Mouse (Mus musculus) stomach, embryonic 14.5 days (tissue): Measurements from ENCODE around the gene Cdc42ep1. TPM values are rescaled to one million over a fixed set of nuclear protein-coding genes. Genes with fewer than 3 reads are reported as not detected.

Experiments used
- ATAC-seq: fragments of 200-750 bp; cut with Nextera tagmentation; 2 replicates; pipeline ENCODE4 v1.8.0; 2017; ENCODE audit warnings: low read depth, moderate TSS enrichment; ENCODE audit not compliant: insufficient number of reproducible peaks, insufficient read depth, low FRiP score
- H3K27ac ChIP-seq: fragments of 300-500 bp; sonication (generic); 2 replicates; pipeline ENCODE4 v1.5.1; 2014; ENCODE audit warnings: mild to moderate bottlenecking, low read length, moderate library complexity, mixed read lengths
- H3K27me3 ChIP-seq: fragments of 300-500 bp; sonication (generic); 2 replicates; pipeline ENCODE4 v1.6.1; 2014; ENCODE audit warnings: low read length, control low read depth, mixed read lengths; ENCODE audit not compliant: control insufficient read depth, insufficient read depth
- H3K36me3 ChIP-seq: fragments of 300-500 bp; sonication (generic); 2 replicates; pipeline ENCODE4 v1.6.1; 2014; ENCODE audit warnings: mild to moderate bottlenecking, control low read depth, low read length, moderate library complexity, mixed read lengths; ENCODE audit not compliant: control insufficient read depth, insufficient read depth
- H3K4me1 ChIP-seq: fragments of 300-500 bp; sonication (generic); 2 replicates; pipeline ENCODE4 v1.6.1; 2014; ENCODE audit warnings: low read length, control low read depth, mixed read lengths; ENCODE audit not compliant: control insufficient read depth, insufficient read depth
- H3K4me2 ChIP-seq: fragments of 300-500 bp; sonication (generic); replicated peaks from 2 replicates; pipeline ENCODE4 v1.6.1; 2014; ENCODE audit warnings: low read depth, low read length, control low read depth
- H3K4me3 ChIP-seq: fragments of 300-500 bp; sonication (generic); 2 replicates; pipeline ENCODE4 v1.5.1; 2014; ENCODE audit warnings: low read depth, low read length, control low read depth
- H3K9ac ChIP-seq: fragments of 300-500 bp; sonication (generic); replicated peaks from 2 replicates; pipeline ENCODE4 v1.6.1; 2014; ENCODE audit warnings: low read depth, mild to moderate bottlenecking, control low read depth, low read length, moderate library complexity, mixed read lengths
- H3K9me3 ChIP-seq: fragments of 300-500 bp; sonication (generic); 2 replicates; pipeline ENCODE4 v1.6.1; 2016; ENCODE audit warnings: low read depth, low read length, control low read depth; ENCODE audit not compliant: control insufficient read depth
- WGBS: fragments of 180-500 bp; shearing (Covaris S2); extraction: QIAGEN DNeasy Blood & Tissue Kit; methylation state at CpG from one replicate; pipeline ENCODE4 v1.1.7; 2014; 5-methylcytosine and 5-hydroxymethylcytosine counted together
- polyA plus RNA-seq: library from polyadenylated mRNA; unstranded; fragments of >200 nt; fragmentation: Nextera tagmentation; extraction: Ambion mirVana; gene quantifications from 2 replicates; pipeline ENCODE4 v1.2.1, GENCODE M21; 2014

Gene Cdc42ep1
- polyA plus RNA-seq, 1 experiment from 2014 or later, result 40.7 TPM

DNA sequence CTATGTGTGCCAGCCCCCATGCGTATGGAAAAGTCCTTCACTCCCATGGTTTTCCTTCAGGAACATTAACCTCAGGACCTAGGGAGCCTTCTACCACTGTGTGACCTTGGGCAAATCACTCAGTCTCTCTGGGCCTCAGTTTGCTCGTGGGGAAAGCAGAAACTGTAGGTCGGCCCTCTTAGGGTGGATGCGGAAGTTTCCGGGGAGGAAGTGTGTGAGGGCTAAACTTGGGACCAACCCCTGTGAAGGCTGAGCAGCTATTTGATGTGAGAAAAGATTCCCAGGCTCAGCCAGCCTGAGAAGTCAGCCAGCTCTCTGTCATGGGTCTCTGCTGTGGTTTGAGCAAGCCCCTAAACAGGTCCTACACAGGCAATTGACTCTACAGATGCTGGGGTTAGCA, 19.9 kb downstream of the Cdc42ep1 start:
- no peak for ATAC-seq
- 91% methylated on average over 5 of the region's 5 CpGs for WGBS
- no peak overlapping the region for H3K4me3 ChIP-seq
- no peak overlapping the region for H3K27ac ChIP-seq
- no peak overlapping the region for H3K4me2 ChIP-seq
- 0 out of 2 replicates have a peak, but pooled peaks cover 5% of the 10 kb centered on the region for H3K4me1 ChIP-seq
- no peaks in the 10 kb centered on the region for H3K27me3 ChIP-seq
- no peaks in the 10 kb centered on the region for H3K9me3 ChIP-seq
- H3K9ac ChIP-seq, result no peak overlapping the region
- H3K36me3 ChIP-seq, result no peaks in the 10 kb centered on the region

DNA sequence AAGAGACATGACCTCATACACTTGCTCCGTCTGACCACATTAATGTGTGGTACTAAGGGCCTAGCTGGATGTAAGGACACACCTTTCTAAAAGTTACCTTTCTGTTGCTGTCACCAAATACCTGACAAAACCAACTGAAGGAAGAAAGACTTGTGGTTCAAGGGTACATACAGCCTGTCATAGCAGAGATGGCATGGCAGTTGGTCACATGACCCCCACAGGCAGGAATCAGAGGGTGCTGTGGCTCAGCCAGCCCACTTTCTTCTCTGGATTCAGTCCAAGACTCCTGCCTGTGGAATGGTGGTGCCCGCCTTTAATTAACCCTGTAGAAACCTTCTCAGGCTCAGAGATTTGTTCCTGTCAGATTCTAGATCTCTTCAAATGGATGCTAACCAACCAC, 20.7 kb downstream of the Cdc42ep1 start:
- WGBS, result 72% methylated on average over 2 of the region's 2 CpGs
- Histone ChIP-seq H3K4me1 (peaks cover 11% of the 10 kb centered on the region; the same call in 1 of the 2 replicates), H3K27ac (no peak overlapping the region), H3K4me2 (no peak overlapping the region), H3K9ac (no peak overlapping the region), H3K9me3 (no peaks in the 10 kb centered on the region), H3K27me3 (no peaks in the 10 kb centered on the region), H3K4me3 (no peak overlapping the region), H3K36me3 (no peaks in the 10 kb centered on the region)
- 0 out of 2 replicates have a peak, but pooled peaks have one; percentile 46 for ATAC-seq

DNA sequence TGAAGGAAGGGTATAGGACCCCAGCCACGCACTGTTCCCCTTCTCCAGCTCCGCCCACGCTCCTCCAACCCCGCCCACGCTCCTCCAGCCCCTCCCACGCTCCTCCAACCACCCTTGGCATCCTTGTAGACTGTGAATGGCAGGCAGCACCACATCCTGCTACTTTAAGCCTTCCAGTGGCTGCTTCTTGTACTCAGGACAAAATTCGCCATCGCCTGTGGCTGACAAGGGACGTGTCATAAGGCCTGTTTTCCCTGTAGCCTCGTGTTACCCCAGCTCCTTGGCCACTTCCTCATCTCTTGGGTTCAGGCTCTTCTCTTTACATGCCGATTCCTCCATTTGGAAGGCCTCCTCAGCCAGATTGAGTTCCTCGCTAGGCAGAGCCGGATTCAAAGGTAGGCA, 21.4 kb downstream of the Cdc42ep1 start:
- H3K9ac ChIP-seq, result no peak overlapping the region
- H3K4me2 ChIP-seq, result no peak overlapping the region
- 48% methylated on average over 13 of the region's 13 CpGs for WGBS
- peaks cover 16% of the 10 kb centered on the region for H3K4me1 ChIP-seq
- H3K9me3 ChIP-seq, result no peaks in the 10 kb centered on the region
- no peak overlapping the region for H3K4me3 ChIP-seq
- ATAC-seq, result no peak
- H3K27me3 ChIP-seq, result no peaks in the 10 kb centered on the region
- no peaks in the 10 kb centered on the region for H3K36me3 ChIP-seq
- no peak overlapping the region for H3K27ac ChIP-seq

DNA sequence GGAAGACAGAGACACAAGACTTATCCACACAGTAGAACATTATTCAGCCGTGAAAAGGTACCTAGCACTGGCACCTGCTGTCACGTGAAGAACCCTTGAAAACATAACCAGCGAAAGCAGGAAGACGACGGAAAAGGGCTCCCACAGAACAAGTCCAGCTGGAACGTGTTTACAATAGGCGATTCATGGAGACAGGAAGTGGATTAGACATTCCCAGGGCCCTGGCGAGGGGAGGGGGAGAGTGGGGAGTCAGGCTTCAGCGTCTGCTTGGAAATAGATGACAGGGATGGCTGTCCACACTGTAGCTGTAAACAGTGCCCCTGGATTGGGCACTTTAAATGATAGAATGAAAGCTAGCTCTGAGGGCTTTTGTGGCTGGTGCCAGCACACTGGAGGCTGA, 26.0 kb downstream of the Cdc42ep1 start:
- H3K27ac ChIP-seq, result peak overlapping the region; percentile 91
- H3K4me2 ChIP-seq, result no peak overlapping the region
- no peaks in the 10 kb centered on the region for H3K36me3 ChIP-seq
- H3K4me3 ChIP-seq, result no peak overlapping the region
- H3K27me3 ChIP-seq, result no peaks in the 10 kb centered on the region
- 4% methylated on average over 9 of the region's 9 CpGs for WGBS
- H3K4me1 ChIP-seq, result peaks cover 27% of the 10 kb centered on the region
- peak; percentile 78; the same call in 1 of the 2 replicates for ATAC-seq
- H3K9me3 ChIP-seq, result no peaks in the 10 kb centered on the region
- H3K9ac ChIP-seq, result no peak overlapping the region

DNA sequence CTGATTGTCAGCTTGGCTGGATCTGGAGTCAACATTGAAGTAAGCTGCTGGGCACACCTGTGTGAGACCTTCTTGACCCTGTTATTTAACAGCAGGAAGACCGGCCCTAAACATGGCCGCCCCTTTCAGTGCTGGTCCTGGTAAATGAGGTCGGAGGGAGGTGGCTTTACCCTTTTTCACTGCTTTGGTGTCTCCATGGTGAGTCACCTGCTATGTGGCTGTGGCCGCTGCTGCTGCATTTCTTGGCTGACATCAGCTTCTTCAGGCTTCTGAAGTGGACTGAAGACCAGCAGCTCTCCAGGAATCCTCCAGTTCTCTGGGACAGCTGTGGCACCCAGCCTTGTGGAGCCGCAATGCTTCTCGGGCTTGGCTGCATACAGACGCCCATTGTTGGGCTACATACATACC, 26.4 kb downstream of the Cdc42ep1 start:
- no peaks in the 10 kb centered on the region for H3K27me3 ChIP-seq
- H3K9me3 ChIP-seq, result no peaks in the 10 kb centered on the region
- no peak overlapping the region for H3K9ac ChIP-seq
- H3K4me1 ChIP-seq, result peaks cover 24% of the 10 kb centered on the region
- ATAC-seq, result peak; percentile 53; the same call in 1 of the 2 replicates
- 41% methylated on average over 7 of the region's 7 CpGs for WGBS
- no peak overlapping the region for H3K4me3 ChIP-seq
- H3K4me2 ChIP-seq, result no peak overlapping the region
- H3K36me3 ChIP-seq, result no peaks in the 10 kb centered on the region
- H3K27ac ChIP-seq, result peak overlapping the region; percentile 91

DNA sequence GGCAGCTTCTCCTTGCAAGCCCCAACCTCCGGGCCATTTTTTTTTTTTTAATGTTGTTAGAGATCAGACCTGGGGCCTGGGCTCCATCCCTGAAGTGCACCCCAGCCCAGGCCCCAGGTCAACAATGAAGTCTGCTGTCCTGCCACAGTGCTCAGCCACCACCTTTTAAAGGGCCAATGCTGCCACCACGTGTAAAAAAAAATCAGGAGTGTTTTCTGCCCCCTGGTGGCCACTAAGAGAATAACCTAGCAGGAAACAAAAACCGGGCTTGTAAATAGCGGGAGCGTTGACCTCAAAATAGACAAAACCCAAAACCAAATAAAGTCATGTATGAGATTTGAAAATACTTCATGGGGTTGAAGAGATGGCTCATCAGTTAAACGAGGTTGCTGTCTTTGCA, 27.4 kb downstream of the Cdc42ep1 start:
- Histone ChIP-seq H3K4me3 (no peak overlapping the region), H3K9ac (no peak overlapping the region), H3K27ac (no peak overlapping the region; the same call in 1 of the 2 replicates), H3K4me2 (no peak overlapping the region), H3K9me3 (no peaks in the 10 kb centered on the region), H3K27me3 (no peaks in the 10 kb centered on the region), H3K36me3 (no peaks in the 10 kb centered on the region), H3K4me1 (peaks cover 22% of the 10 kb centered on the region)
- no peak for ATAC-seq
- 32% methylated on average over 6 of the region's 6 CpGs for WGBS

DNA sequence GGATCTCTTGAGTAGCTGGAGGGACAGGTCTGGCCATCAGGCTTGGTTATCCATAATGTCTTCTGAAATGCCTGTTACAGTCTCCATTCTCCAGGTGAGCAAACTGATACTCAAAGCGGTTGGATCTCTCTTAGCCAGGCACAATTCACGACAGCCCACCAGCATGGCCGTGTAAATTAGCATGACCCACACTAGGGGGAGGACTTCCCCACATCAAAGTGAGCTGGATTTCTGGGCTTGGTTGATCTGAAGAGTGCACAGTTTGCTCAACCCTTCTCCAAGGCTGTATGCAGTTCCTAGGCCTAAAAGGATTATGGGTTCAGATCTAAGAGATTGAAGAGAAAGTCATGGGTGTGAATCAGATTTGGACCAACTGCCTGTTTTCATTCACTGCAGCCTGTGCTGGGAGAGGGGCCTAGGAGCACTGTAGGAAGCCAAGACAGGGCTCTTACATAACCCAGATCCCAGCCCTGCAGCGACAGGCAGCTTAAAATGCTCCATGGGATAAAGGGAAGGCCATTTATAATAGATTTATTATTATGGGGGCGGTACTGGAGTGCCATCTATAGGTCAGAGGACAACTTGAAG, 29.7 kb downstream of the Cdc42ep1 start:
- H3K27ac ChIP-seq, result peak overlapping the region; percentile 45; the same call in 1 of the 2 replicates
- no peaks in the 10 kb centered on the region for H3K36me3 ChIP-seq
- H3K9ac ChIP-seq, result no peak overlapping the region
- no peak for ATAC-seq
- WGBS, result 36% methylated on average over 5 of the region's 5 CpGs
- H3K4me1 ChIP-seq, result peaks cover 25% of the 10 kb centered on the region
- H3K4me3 ChIP-seq, result no peak overlapping the region
- H3K27me3 ChIP-seq, result no peaks in the 10 kb centered on the region
- H3K9me3 ChIP-seq, result no peaks in the 10 kb centered on the region
- no peak overlapping the region for H3K4me2 ChIP-seq

DNA sequence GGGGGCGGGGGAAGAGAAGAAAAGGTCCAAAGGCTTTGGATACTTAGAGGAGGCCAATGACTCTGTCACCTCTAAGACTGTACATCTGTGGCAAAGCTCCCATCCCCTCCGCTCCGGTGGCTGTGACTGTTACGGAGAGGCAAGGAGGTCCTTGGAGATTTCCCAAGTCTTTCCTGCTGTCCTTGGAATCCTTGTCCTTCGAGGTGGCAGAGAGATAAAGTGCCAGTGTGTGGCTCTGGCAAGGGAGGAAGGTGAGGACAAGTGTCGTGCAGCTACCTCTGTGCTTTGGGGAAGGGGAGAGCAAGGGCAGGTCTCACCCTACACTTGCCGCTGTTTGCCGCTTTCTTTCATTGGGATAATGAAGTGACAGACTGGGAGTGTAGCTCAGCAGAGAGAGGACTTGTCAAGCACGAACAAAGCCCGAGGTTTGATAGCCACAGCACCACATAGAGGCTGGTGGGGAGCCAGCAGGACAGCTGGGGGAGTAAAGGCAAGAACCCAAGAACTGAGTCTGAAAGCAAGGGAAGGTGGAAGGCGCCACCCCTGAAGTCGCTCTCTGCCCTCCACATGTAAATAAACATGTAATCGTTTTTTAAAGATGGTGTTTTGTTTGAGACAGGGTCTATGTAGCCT, 31.5 kb downstream of the Cdc42ep1 start:
- Histone ChIP-seq H3K27me3 (no peaks in the 10 kb centered on the region), H3K4me3 (no peak overlapping the region), H3K27ac (no peak overlapping the region), H3K4me2 (no peak overlapping the region), H3K9ac (no peak overlapping the region), H3K9me3 (no peaks in the 10 kb centered on the region), H3K4me1 (peaks cover 19% of the 10 kb centered on the region), H3K36me3 (no peaks in the 10 kb centered on the region)
- ATAC-seq, result no peak
- WGBS, result 49% methylated on average over 13 of the region's 13 CpGs
